Mouse (Mus musculus) lung, adult 2 months (tissue): ENCODE results near the gene Tll2.

Source experiments
- CTCF ChIP-seq: fragments of 200-500 bp; IDR thresholded peaks from 2 replicates; pipeline ENCODE4 v1.5.1; 2011; ENCODE audit warnings: mild to moderate bottlenecking, low read length, control low read depth; ENCODE audit not compliant: insufficient read depth
- POLR2A ChIP-seq: fragments of 200-500 bp; IDR thresholded peaks from 2 replicates; pipeline ENCODE4 v1.6.1; 2011; ENCODE audit warnings: low read depth, mild to moderate bottlenecking, control low read depth, low read length, borderline replicate concordance; ENCODE audit errors: extremely low read depth

DNA sequence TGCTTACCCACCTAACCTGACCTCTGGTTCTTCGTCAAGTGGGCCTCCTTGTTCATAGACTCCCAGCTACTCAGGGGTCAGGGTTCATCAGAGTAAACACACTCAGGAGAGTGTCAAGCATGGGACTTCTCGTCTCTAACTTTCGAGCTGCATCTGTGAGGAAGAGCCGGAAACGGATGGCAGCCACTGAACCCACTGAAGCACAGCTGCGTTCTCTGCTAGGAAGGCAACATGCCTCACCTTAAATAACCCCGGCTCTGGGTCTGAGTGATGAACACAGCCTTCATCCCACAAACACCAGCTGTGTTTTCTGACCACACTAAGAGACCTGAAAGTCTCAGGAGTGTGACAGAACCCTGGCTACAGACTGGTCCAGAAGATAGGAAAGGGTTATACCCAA, 167.5 kb downstream of the Tll2 start:
- no peak for TF ChIP-seq CTCF
- no peak for TF ChIP-seq POLR2A
